ENCODE assay signal across 8 mouse cellular contexts in the genomic region with DNA sequence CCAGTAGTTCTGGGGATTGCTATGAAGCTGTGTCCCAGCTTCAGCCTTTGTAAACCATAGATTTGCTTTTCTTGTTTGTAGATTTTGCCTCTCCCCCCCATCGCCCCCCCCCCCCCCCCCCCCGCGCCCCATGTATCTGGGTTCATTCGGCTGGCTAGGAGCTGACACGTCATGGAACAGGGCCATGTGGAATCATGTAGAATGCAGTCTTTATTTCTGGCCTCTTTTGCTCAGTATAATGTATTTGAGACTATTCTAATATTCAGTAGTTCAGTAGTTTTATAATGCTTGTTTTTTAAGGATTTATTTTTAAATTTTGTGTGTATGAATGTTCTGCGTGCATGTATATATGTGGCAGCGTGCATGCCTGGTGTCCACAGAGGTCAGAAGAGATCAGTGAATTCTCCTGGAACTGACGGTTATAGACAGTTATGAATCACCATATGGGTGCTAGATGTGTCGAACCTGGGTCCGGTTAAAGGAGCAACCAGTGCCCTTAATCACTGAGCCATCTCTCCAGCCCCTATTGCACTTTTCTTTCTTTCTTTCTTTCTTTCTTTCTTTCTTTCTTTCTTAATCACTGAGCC. TPM values are rescaled to one million over a fixed set of nuclear protein-coding genes. Genes with fewer than 3 reads are reported as not detected.
A peak's percentile ranks its signal among the peaks of the same experiment; 100 is the strongest.
DNase-seq lines count a peak whose midpoint lies in the region; ATAC-seq and TF ChIP-seq lines count a peak whose summit lies in the region.

No protein-coding gene starts in this region.

- no peaks in the 10 kb centered on the region for H3K36me3 ChIP-seq in heart, embryonic 15.5 days
- H3K36me3 ChIP-seq in ES-Bruce4 (ENCODE audit: control insufficient read depth, insufficient read depth, low read length, poor library complexity, severe bottlenecking) = peaks cover 3% of the 10 kb centered on the region
- peaks cover 23% of the 10 kb centered on the region for H3K36me3 ChIP-seq in hindbrain, embryonic 10.5 days
- H3K36me3 ChIP-seq in midbrain, embryonic 10.5 days = peaks cover 12% of the 10 kb centered on the region

- H3K4me3 ChIP-seq in heart, embryonic 15.5 days = peak overlapping the region; percentile 67
- peak overlapping the region; percentile 84 for H3K4me3 ChIP-seq in ES-Bruce4 (ENCODE audit: low read depth, low read length)
- H3K4me3 ChIP-seq in hindbrain, embryonic 10.5 days = peak overlapping the region; percentile 66
- H3K4me3 ChIP-seq in midbrain, embryonic 10.5 days = peak overlapping the region; percentile 75

- H3K27ac ChIP-seq in heart, embryonic 15.5 days = peak overlapping the region; percentile 84; the same call in 1 of the 2 replicates
- H3K27ac ChIP-seq in ES-Bruce4 (ENCODE audit: insufficient read depth, low read length) = no peak overlapping the region
- H3K27ac ChIP-seq in hindbrain, embryonic 10.5 days = peak overlapping the region; percentile 98
- H3K27ac ChIP-seq in midbrain, embryonic 10.5 days (replicated peaks) = peak overlapping the region; percentile 97

- H3K4me2 ChIP-seq in heart, embryonic 15.5 days = peak overlapping the region; percentile 67

- no peak for DNase-seq in heart, postnatal 25 days (ENCODE audit: low spot score)
- DNase-seq in hindbrain, embryonic 10.5 days (ENCODE audit: low spot score) = no peak
- peak; percentile 17 for DNase-seq in midbrain, embryonic 10.5 days (ENCODE audit: low spot score)
- no peak for DNase-seq in adrenal gland, postnatal 14 days
- no peak for DNase-seq in right cerebral cortex, postnatal 4 days
- DNase-seq in layer of hippocampus, adult 9-10 months (ENCODE audit: low spot score) = no peak

- H3K9ac ChIP-seq in heart, embryonic 15.5 days = peak overlapping the region; percentile 46
- peak overlapping the region; percentile 73 for H3K9ac ChIP-seq in ES-Bruce4 (ENCODE audit: low read depth, poor library complexity, severe bottlenecking)

- ATAC-seq in heart, embryonic 15.5 days (replicated peaks; ENCODE audit: insufficient number of reproducible peaks, insufficient read depth, low FRiP score, low read depth) = no peak

- no peaks in the 10 kb centered on the region for H3K9me3 ChIP-seq in heart, embryonic 15.5 days (replicated peaks)
- no peaks in the 10 kb centered on the region for H3K9me3 ChIP-seq in ES-Bruce4 (replicated peaks; ENCODE audit: control insufficient read depth, insufficient read depth, low read length, poor library complexity, severe bottlenecking)
- H3K9me3 ChIP-seq in hindbrain, embryonic 10.5 days = no peaks in the 10 kb centered on the region
- H3K9me3 ChIP-seq in midbrain, embryonic 10.5 days (replicated peaks) = no peaks in the 10 kb centered on the region

- intact Hi-C loops in heart, postnatal 25 days (cut with DNase I) = no loop called here

- peaks cover 7% of the 10 kb centered on the region; the same call in 1 of the 2 replicates for H3K4me1 ChIP-seq in heart, embryonic 15.5 days (replicated peaks)
- no peaks in the 10 kb centered on the region for H3K4me1 ChIP-seq in ES-Bruce4 (ENCODE audit: control insufficient read depth, insufficient read depth, low read length)
- peaks cover 6% of the 10 kb centered on the region for H3K4me1 ChIP-seq in hindbrain, embryonic 10.5 days (replicated peaks)
- peaks cover 11% of the 10 kb centered on the region for H3K4me1 ChIP-seq in midbrain, embryonic 10.5 days

- TF ChIP-seq EP300 in ES-Bruce4 (IDR thresholded peaks at IDR 0.05; ENCODE audit: insufficient read depth, low read depth, low read length) = no peak

- TF ChIP-seq POLR2A in ES-Bruce4 (IDR thresholded peaks at IDR 0.05; ENCODE audit: insufficient read depth, low read length) = no peak

- TF ChIP-seq CTCF in ES-Bruce4 (IDR thresholded peaks at IDR 0.05; ENCODE audit: low read depth, low read length) = no peak

- no peaks in the 10 kb centered on the region for H3K27me3 ChIP-seq in heart, embryonic 15.5 days
- no peaks in the 10 kb centered on the region for H3K27me3 ChIP-seq in ES-Bruce4 (ENCODE audit: control insufficient read depth, insufficient read depth, low read length, poor library complexity, severe bottlenecking)
- H3K27me3 ChIP-seq in hindbrain, embryonic 10.5 days (ENCODE audit: insufficient read depth, poor library complexity, severe bottlenecking) = no peaks in the 10 kb centered on the region
- H3K27me3 ChIP-seq in midbrain, embryonic 10.5 days (ENCODE audit: low read depth, poor library complexity, severe bottlenecking) = no peaks in the 10 kb centered on the region

- 48% methylated on average over 8 of the region's 10 CpGs for WGBS in heart, embryonic 15.5 days
- WGBS in hindbrain, embryonic 10.5 days = 41% methylated on average over 10 of the region's 10 CpGs
- WGBS in midbrain, embryonic 10.5 days = 54% methylated on average over 8 of the region's 10 CpGs

RNA-seq across cellular contexts. Expression of a gene that starts 5.2 kb away (rescaled TPM):
- polyA plus RNA-seq in heart, embryonic 15.5 days (2015; fragmentation: Nextera tagmentation; extraction: Ambion mirVana) = 21.8 and 23.5 TPM in 2 replicates
- 1 to 10 TPM; 2.3 to 3.0 TPM for total RNA-seq in heart, postnatal 25 days (2021)
- polyA plus RNA-seq in ES-Bruce4 (2011; ENCODE audit: insufficient read depth, insufficient read length, low read depth, missing spikeins) = 47.0 and 53.0 TPM in 2 replicates
- 67.5 and 69.8 TPM in 2 replicates for polyA plus RNA-seq in hindbrain, embryonic 10.5 days (2016; fragmentation: Nextera tagmentation; extraction: Ambion mirVana)
- 78.8 and 81.0 TPM in 2 replicates for polyA plus RNA-seq in midbrain, embryonic 10.5 days (2016; fragmentation: Nextera tagmentation; extraction: Ambion mirVana)
- 5.6 and 6.9 TPM in 2 replicates for total RNA-seq in adrenal gland, postnatal 14 days (2021)

RNA-seq across cellular contexts. Expression of a gene that starts 5.8 kb away (rescaled TPM):
- 34.5 and 45.4 TPM in 2 replicates for polyA plus RNA-seq in heart, embryonic 15.5 days (2015; fragmentation: Nextera tagmentation; extraction: Ambion mirVana)
- 10 to 100 TPM; 42.5 to 44.5 TPM for total RNA-seq in heart, postnatal 25 days (2021)
- 31.3 and 35.8 TPM in 2 replicates for polyA plus RNA-seq in ES-Bruce4 (2011; ENCODE audit: insufficient read depth, insufficient read length, low read depth, missing spikeins)
- 52.4 and 55.4 TPM in 2 replicates for polyA plus RNA-seq in hindbrain, embryonic 10.5 days (2016; fragmentation: Nextera tagmentation; extraction: Ambion mirVana)
- polyA plus RNA-seq in midbrain, embryonic 10.5 days (2016; fragmentation: Nextera tagmentation; extraction: Ambion mirVana) = 47.0 and 53.0 TPM in 2 replicates
- total RNA-seq in adrenal gland, postnatal 14 days (2021) = 59.1 and 60.8 TPM in 2 replicates
